Mouse (Mus musculus) bone marrow, adult 2 months (tissue): ENCODE data around the gene Fzd7.

Experiments
- CTCF ChIP-seq: fragments of 200-500 bp; IDR thresholded peaks from 2 replicates; pipeline ENCODE4 v1.5.1; 2011; ENCODE audit warnings: low read length, control low read depth; ENCODE audit not compliant: control insufficient read depth, insufficient read depth
- POLR2A ChIP-seq: fragments of 200-500 bp; IDR thresholded peaks from 2 replicates; pipeline ENCODE4 v1.6.1; 2011; ENCODE audit warnings: low read depth, mild to moderate bottlenecking, control low read depth, low read length, borderline replicate concordance; ENCODE audit not compliant: control insufficient read depth

DNA sequence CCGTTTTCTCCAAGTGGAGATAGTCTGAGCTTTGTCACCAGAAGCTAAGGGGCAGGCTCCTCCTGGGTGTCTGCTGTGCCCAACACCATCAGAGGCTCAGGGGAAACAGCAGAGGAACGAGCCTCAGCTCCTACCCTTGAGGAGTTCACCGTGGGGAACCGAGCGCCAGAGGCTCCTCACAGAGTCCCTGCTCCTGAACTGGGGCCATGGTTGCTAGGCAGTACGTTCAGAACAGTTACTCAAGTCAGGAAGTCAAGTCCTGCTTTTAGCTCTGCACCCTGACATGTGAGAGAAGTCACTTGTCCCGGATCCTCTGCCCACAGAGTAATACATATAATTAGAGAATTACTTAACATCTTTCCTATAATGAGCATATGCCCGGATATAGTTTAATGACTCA, 23.3 kb upstream of the Fzd7 start:
- no peak for TF ChIP-seq CTCF
- no peak for TF ChIP-seq POLR2A
